Mouse (Mus musculus): ENCODE measurements at regions not wholly inside any gene's neighbourhood (a gene's known extent, or its start where the extent isn't known, plus 50 kb on each side); places are given as distances from the start of the nearest gene placed in this dataset.

DNA sequence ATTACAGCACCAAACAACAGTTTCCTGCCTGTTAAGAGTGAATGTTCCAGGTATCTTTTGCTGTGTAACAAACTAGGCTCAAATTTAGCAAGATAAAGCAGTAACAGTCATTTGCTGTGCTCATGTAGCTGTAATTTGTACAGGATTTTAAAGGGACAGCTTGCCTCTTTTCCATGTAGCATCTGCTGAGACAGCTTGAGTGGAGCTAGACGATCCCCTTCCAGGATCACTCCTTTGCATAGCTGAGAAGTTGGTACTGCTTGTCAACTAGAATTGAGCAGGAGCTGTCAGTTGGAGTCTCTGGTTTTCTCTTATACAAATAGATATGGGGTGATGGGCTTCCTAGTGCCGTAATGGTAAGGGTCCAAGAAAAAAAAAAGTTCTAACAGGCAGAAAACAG, 744.0 kb downstream of the Ntrk3 start:
- ChIA-PET POLR2A (interaction anchor here in 1 of 4 experiments (0.7 kb wide), 1 partner anchor 13 kb away, joined by 3 read pairs; no protein-coding TSS in a partner anchor), CTCF (no interaction called here)

DNA sequence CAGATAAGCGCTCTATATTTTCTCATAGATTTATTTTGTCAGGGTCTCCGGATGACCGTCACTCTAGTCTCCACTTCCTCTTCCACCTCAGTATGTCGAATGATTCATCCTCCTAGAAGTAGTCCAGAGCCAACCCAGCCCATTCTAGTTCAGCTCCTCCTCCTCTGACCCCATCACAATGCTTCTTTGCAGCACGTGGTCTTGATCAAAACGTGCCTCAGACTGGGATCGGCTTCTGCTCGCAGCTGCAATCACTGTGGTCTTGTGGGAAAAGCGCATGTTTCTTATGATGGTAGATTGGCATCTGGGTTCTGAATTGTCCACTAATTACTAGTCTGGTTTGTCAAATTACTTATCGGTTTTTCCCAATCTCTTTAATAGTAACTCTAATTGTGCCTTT, 747.7 kb downstream of the Ntrk3 start:
- ChIA-PET CTCF (no interaction called here), POLR2A (no interaction called here)

DNA sequence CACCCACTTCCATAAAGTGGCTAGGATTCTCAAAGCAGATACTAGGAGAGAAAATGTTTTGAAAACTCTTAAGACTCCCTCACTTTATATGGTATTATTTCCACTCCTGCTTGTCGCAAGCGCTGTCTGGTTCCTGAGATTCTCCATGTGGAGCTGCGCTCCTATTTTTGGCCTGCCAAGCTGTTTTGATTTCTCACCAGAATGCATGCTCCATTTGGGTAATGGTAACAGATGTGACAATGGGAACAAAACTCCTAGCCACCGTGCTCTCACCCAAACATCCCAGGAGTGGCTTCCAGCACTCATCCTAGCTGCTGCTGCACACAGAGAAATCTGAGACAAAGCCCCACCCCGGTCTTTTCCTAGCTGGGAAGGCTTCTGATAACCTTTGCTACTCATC, 749.6 kb downstream of the Ntrk3 start:
- ChIA-PET POLR2A (no interaction called here), CTCF (no interaction called here)

DNA sequence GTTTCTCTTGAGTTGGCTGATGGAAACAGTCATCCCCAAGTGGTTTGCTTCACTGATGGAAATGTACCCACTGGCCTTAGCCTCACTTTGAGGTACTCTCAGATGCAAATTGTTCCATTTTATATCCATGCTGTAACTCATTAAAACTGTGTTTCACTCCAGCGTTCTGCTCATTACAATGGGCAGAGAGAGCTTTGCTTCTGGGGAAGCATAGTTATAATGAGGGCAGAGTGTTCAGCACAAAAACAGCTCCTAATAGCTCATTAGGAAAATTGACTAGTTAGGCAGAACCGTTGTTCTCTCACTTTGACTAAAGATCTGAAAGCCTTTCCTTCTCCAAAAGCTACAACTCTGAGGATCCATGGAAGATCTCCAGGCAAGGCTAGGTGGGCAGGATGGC, 771.2 kb downstream of the Ntrk3 start:
- CTCF ChIA-PET = no interaction called here
- POLR2A ChIA-PET = no interaction called here

DNA sequence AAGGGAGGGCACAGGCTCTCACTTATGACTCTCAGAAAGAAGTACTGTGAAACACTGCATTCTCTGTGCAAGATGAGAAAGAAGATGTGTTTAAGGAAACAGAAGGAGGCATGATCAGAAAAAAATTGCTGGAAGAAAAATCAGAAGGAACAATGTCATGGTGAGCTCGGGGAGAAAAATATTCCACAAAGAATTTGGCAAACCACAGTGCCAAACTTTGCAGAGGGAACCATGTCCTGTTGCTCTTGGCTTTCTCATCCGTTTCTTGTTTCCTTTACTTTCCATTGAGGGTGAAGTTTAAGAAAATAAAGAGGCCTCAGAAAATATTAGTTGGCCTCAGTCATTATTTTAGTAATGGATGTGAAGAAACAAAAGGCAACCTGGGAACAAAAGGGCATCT, 804.4 kb downstream of the Ntrk3 start:
- ChIA-PET CTCF (no interaction called here), POLR2A (no interaction called here)

DNA sequence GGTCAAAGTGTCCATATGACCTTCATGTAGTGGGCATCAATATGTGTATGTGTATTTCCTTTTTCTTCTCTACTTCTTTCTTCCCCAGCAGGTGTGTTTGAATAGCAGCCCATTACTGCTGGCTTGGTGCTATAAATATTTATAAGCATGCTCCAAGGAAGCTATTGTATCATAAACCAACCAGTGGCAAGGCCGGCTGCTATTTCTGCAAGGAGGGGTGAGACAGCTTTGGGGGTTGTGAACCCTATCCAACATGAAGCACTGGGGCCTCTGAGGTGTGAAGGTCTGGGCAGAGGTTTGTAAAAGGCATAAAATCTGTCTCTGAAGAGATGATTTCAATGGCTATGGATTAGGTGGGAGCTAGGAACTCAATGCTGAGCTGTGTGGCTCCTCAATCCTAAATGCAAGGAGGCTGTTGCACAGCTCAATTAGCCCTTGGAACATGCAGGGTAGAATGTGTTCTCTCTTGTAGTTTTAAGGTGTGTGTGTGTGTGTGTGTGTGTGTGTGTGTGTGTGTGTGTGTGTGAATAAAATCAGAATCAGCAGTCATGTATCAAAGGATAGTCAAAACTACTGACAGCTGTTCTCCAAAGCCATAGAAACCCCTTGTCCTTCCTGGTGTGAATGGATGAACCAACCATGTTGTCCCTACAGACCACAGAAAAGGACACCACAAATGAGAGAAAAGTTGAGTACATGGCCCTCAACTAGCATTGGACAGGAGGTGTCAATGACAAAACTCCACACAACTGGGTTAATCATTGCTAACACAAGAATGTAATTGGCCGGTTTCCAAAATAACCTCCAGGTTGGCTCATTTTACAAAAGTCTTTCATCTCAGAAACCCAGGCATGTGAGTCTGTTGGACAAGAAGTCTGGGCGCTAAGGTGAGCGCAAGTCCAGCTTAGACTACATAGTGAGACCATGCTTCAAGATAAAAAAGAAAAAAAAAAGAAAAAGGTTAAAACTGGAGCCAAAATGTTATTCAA, 809.0 kb downstream of the Ntrk3 start:
- CTCF ChIA-PET = interaction anchor here in 2 of 4 experiments (0.6 to 1.0 kb wide), 2 partner anchors 284 to 640 kb away, joined by 3 to 4 read pairs; no protein-coding TSS in a partner anchor
- POLR2A ChIA-PET = no interaction called here

DNA sequence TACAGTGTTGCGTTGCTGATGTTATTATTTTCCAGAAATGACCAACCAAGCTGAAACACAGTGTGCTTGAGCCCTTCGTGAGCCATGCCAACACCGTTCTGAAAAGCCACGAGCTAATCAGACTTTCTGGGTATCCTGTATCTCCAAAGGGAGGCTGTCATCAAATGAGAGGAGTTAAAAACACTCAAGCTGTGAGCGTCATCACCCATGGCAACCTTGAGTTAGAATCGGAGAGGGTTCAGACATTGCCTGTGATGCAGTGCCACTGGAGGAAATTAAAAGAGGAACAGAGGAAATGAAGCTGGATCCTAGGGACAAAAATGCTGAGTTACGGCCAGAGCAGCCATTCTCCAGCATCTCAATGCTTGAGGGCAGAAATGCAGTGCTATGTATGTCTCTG, 838.6 kb downstream of the Ntrk3 start:
- CTCF ChIA-PET = no interaction called here
- POLR2A ChIA-PET = no interaction called here

DNA sequence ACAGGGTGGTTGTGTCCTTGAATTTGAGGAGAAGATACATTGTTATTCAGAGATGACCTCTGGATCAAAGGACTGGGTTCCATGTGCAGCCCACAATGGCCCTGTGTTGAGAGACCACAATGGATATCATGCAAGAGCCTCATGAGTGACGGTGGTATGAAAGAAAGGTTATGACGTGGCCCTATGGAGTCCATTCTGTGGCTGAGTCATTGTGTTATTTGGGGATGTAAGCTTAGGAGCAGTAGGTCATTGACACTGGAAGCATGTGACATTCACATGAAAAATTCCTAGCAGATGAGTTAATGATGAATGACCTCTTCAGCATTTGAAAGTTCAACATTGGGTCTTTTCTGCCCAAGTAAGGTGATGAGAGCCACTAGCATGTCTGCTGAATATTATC, 849.3 kb downstream of the Ntrk3 start:
- CTCF ChIA-PET = no interaction called here
- POLR2A ChIA-PET = no interaction called here

DNA sequence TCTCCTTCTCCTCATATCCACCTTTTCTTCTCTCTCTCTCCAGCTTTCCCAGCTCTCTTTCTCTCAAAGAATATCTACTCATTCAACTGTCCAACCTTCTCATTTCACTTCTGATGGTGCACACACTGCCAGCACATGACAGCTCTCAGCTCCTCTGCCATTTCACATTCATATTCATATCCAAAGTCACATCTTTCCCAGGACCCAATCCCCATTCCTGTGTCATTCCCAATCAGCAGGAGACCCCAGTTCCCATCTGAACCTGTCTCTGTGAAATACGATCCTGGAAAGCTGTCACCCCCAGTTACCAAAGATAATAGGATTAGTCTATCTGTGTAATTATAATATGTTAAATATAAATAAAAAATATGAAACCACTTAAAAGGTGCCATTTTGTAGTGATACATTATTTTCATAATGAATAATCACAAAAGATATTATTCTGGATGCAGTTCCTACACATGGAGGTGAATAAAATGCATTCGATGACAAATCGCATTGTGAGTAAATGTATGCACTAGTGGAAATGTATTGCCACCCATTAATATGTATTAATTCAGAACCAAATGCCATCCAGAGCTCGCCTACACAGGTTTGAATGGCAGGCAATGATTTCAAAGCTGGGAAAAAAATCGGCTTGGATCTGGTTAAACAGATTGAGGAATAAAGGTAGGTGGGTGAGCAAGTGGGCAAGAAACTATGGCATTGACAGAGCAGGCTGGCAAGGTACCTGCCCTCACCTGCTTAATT, 855.0 kb downstream of the Ntrk3 start:
- CTCF ChIA-PET = no interaction called here
- POLR2A ChIA-PET = no interaction called here

DNA sequence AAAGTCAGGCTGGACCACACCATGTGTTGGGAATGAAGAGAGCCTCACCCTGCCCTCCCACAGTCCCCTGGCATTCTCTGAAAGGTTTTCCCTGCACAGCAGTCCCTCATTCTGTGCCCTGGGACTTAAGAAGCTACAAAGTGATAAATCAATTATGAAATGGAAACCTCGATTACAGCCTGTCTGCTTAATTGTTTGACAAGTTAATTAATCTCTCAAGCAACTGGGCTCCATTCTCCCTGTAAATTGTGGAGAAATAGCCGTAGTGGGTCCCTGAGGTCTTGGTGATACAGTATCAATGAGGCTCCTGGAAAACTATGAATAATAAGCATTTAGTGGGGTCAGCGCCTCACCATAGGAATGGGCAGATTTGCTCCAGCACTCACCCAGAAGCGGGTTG, 870.3 kb downstream of the Ntrk3 start:
- ChIA-PET CTCF (no interaction called here), POLR2A (no interaction called here)

DNA sequence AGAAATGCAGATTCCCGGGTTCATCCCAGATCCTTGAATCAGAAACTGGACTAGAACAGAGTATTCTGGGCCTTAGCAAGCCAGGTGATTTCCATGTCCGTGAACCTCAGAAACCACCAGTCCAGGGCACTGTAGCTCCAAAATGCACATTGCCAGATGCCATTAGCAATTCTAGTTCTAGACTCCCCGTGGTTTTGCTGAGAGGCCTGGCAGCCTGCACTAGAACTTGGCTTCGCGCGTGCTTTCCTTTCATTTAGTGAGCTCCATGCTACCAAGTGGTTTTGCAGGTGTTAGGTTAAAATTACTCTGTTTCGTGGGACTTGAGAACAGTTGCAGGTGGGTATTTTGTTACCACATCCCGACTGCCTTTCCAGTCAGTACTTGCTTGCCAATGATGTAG, 876.0 kb downstream of the Ntrk3 start:
- ChIA-PET POLR2A (no interaction called here), CTCF (no interaction called here)

DNA sequence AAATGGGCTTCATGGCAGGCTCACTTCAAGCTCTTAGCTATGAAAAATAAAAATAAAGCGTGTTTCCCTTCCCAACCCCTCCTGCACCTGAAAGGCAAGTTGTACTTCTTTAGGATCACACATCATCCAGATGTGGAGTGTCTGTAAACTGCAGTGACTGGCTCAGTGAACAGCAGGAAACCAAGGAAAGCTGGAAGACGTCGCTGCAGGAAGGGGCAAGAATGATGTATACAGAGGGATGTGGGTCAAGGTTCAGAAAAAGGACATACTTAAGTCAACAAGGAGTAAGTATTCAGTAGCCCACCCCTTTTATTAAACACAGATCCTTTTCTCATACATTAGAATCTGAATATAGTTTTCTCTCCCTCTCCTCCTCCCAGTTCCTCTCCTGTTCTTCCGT, 879.4 kb downstream of the Ntrk3 start:
- CTCF ChIA-PET = interaction anchor here in 1 of 4 experiments (0.6 kb wide), 1 partner anchor 95 kb away, joined by 3 read pairs; no protein-coding TSS in a partner anchor
- POLR2A ChIA-PET = no interaction called here

DNA sequence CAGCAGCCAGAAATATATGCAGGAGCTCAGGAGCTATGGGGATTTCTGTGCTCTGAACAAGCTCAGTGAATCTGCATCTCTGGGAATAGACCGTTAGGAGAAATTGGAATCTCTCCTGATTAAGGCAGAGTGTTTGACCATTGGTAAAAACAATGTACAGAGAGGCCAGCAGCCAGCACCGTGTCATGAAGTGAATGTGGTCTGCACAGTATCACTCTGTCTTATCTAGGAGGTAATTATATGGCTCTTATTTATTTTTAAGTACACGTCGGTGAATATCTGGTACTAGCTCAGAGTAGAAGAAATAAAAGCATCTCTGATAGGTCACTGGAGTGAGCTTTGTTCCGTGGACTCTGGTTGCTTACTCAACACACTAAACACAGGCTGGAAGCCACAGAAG, 879.8 kb downstream of the Ntrk3 start:
- ChIA-PET CTCF (interaction anchor here in 1 of 4 experiments (0.6 kb wide), 1 partner anchor 95 kb away, joined by 3 read pairs; no protein-coding TSS in a partner anchor), POLR2A (no interaction called here)

DNA sequence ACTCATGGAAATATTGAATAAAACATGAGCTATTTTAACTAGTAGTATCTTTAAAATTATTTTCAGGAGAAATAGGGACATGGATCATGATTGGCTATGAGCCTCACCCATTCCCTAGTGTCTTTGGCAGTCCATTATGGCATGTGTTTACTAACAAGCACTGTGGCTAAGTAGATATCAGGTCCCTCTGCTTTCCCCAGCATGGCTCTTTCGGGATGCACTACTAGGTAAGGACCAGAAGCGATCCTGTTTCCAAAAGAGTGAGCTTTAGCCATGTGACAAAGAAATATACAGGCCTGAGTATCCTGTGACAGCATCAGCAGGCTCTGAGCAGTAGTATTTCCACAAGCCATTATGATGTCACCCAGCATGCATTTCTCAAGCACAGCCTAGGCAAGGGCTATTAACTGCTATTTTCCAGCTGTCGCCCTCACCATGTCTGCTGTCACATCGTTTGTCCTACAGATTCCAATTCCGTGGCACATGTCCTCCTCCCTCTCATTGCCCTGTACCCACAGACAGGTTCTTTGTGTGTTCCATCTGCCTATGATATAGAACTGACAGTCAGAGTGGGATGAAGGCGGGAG, 882.1 kb downstream of the Ntrk3 start:
- POLR2A ChIA-PET = no interaction called here
- CTCF ChIA-PET = no interaction called here

DNA sequence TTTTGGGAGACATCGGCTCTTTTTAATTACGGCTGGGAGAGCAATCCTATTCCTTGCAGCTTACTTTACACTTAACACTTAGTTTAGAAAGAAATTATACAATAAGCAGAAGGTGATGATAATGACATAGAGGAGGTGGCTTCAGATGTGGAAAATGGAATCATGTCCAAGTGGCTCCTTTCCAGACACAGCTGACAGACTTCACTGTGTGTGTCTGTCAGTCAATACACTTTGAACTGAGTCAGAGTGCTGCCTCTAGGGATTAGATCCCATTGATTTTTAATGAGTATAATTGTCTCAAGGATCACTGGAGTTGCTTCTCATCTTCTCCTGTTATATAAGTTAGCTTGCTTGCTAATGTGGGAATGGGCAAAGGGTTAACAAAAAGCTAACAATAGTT, 882.7 kb downstream of the Ntrk3 start:
- ChIA-PET POLR2A (interaction anchor here in 1 of 4 experiments (0.6 kb wide), 1 partner anchor 1689 kb away, joined by 3 read pairs; no protein-coding TSS in a partner anchor), CTCF (interaction anchor here in 1 of 4 experiments (0.6 kb wide), 1 partner anchor 305 kb away, joined by 3 read pairs; no protein-coding TSS in a partner anchor)

DNA sequence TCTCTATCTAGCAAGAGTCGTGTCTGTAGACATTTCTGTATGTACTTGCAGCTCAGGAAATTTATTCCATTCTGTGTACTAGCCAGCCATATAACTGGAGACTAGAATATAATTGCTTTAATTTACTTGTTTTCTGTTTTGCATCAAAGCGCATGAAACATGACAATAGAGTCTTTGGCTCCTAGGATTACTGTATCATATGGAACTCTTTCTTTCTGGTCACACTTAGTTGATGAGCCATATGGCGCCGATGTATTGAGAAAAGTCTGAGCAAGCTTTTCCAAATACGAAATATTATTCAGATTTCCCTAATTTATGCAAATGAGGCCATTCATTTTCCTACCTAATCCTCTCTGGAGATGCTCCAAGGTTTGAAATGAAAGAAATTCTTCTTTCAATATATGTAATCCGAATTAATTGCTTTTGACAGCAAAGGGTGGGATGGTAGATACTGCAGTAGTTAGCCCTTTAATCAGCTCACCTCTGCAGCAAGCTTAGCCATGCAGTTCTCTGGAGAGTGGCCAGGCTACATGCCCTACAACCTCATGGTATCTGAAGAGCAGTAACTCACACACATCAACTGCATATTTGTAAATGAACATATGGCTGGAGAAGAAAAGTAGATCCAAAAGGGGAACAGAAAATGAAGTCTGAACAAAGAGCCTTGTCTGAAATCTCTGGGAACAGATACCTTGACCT, 913.4 kb downstream of the Ntrk3 start:
- ChIA-PET POLR2A (no interaction called here), CTCF (no interaction called here)

DNA sequence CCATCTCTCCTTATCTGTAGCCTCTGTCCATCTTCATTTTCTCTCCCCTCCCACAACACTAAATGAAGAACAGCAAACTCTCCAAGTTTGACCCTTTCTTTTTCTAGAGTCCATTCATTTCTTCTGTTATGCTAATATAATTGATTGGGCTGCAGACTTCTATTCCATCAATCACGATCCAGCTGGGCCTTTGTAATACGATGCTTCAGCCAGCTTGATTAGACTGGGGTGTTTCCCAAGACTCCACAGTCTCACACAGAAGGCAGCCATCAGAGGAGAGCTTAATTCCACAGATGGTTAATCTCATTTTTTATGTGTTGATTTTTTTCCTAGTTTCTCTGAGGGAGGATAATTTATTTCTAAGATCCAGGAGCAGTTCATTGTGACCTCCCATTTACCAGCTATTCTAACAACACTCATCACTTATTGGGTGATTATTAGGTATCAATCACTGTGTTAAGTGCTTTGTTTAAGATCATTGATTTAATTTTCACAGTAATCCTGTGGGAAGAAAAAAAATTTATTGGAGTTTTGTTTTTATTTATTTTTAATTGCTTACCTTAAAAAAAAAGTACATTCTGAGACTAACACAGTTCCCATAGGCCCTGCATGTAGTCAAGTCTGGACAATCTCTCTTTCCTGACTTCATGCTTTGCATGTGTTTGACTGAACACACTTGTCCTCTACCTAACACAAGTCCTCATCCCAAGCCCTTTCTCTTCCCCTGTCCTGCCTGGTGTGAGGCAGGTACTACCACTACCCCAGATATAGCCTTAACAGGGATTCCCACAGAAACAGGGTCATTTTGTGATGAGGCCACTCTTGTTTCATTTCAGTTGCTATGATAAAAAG, 925.5 kb downstream of the Ntrk3 start:
- ChIA-PET POLR2A (interaction anchor here in 2 of 4 experiments (1.2 to 1.3 kb wide), 2 partner anchors 9 to 73 kb away, joined by 4 read pairs; no protein-coding TSS in a partner anchor), CTCF (no interaction called here)

DNA sequence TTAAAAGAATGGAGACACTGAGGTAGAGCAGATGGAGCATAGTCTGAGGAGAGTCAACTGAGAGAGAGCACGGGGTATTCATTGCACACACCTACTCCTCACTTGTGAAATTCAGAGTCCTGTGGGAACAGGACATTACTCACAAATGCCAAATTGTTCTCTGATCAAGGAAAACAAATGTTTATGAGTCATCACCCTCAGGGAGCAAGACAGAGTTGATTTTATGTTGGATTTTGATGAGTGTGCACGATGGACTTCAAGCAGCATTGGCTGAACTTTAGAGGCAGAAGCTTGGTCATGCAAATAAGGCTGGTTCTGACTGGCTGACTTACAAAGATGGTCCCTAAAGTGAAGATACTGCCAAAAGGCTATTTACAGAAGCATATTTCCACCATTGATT, 951.0 kb downstream of the Ntrk3 start:
- ChIA-PET POLR2A (no interaction called here), CTCF (no interaction called here)
